Mouse (Mus musculus): ENCODE results near the gene Rundc1. TPM values are rescaled to one million over a fixed set of nuclear protein-coding genes. Genes with fewer than 3 reads are reported as not detected.
A peak's percentile ranks its signal among the peaks of the same experiment; 100 is the strongest.
"Not testable (repeated sequence)": the region's sequence is repeated elsewhere in the genome, so short reads cannot be mapped to it uniquely, and the experiment has no call there.

Gene Rundc1
- polyA plus RNA-seq, 3 experiments from 2014 or later: 6.7 to 7.2 (median 6.9) TPM

DNA sequence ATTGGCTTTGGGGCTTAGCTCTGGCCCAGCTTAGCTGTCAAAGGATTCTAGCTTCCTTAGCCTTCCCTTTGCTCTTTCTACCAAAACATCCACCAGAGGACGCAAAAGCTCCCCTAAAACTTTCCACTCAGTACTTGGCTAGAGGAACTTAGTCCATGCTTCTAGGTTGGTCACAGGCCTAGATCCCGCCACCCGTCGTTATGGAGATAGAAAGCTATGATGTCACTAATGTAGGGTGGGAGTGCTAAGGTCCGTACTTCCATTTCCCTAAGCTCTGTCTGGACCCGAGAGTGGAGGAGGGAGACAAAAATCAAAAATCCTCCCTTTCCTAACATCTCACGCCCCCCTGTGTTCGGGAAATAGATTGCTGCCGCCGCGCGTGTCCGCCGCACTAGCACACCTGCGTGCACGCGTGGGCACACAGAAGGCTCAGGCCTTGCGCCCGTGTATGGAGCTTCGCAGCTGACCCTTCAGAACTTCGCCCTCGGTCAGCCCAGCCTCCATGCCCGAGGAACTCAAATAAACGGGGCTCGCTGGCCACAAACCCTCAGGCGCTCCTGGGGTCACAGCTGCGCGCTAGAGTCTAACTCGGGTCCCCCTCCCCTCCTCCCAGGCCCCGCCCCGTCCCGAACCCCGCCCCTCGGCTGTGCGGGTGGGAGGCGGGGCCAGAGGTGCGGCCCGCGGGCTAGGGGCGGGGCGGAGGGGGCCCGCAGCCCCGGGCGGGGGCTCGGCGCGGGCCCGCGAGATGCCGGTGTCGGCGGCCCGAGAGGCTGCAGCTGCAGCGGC, 42.8 kb downstream of the Rundc1 start:
- peak; percentile 37 for ATAC-seq

- no peak for ATAC-seq
These were observed 43.4 kb downstream of the Rundc1 start for GRCm38 (mm10) chr11:101468263-101468688.

GRCm38 (mm10) chr11:101468731-101469130, 43.8 kb downstream of the Rundc1 start:
- ATAC-seq: no peak

- ATAC-seq: no peak
These were observed 44.3 kb downstream of the Rundc1 start for GRCm38 (mm10) chr11:101469155-101469554.

DNA sequence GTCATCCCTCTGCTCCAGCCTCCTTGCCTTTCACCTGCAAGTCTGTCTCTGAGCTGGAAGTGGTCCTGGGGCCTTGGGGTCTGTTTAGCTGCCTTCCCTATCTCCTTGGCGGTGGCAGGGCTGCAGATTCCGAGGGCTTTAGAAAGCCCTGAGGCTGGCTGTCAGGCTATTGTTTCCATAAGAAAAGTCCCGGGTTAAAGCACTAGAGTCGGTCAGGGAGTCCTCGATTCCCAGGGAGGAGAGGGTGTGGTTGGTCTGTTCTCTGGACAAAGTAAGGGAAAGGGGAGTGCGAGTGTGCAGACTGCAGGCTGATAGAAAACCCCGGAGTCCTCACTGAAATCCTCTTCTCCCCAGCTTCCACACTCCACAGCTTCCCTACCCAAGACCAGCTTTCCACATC, 45.3 kb downstream of the Rundc1 start:
- ATAC-seq: no peak

GRCm38 (mm10) chr11:101471926-101472325, 47.0 kb downstream of the Rundc1 start:
- no peak for ATAC-seq

GRCm38 (mm10) chr11:101472336-101472735, 47.5 kb downstream of the Rundc1 start:
- no peak for ATAC-seq

DNA sequence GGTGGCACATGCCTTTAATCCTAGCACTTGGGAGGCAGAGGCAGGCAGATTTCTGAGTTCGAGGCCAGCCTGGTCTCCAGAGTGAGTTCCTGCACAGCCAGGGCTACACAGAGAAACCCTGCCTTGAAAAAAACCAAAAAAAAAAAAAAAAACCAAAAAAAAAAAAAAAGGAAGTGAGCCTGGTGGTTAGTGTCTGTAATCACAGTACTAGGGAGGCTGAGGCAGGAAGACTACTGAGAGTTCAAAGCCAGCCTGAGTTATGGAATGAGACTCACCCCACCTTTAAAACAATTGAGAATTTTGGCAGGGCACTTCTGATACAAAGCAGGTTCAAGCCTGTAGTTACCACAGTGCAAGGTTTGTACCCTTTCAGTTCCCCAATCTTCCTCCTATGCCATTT, 48.8 kb downstream of the Rundc1 start:
- ATAC-seq: not testable (repeated sequence)

GRCm38 (mm10) chr11:101474298-101474697, 49.4 kb downstream of the Rundc1 start:
- ATAC-seq: no peak

- not testable (repeated sequence) for ATAC-seq
These were observed 51.5 kb downstream of the Rundc1 start for GRCm38 (mm10) chr11:101476361-101476760.

- no peak for ATAC-seq
These were observed 52.3 kb downstream of the Rundc1 start for GRCm38 (mm10) chr11:101477194-101477551.

GRCm38 (mm10) chr11:101477552-101478211, 52.8 kb downstream of the Rundc1 start:
- ATAC-seq: no peak

DNA sequence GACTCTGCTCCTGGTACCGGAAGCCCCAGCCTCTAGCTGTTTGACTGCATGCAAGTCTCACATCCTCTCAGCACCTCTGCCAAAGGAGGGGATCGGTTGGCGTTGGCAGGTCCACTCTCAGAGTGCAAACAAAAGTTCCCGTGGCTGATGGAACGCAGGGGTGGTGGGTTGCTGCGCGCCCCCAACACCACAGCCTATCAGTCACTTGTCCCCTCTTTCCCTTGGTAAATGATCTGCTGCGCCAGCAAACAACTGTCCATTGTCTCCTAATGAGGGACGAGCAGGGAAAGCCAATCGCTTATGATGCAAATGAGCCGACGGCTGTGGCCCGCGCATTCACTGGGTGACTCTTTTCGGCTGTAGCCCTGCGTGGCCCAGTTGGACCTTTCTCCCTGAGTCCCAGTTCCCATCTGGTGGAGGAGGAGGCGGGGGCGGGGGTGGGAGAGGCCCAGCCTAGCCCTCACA, 54.3 kb downstream of the Rundc1 start:
- ATAC-seq: no peak

DNA sequence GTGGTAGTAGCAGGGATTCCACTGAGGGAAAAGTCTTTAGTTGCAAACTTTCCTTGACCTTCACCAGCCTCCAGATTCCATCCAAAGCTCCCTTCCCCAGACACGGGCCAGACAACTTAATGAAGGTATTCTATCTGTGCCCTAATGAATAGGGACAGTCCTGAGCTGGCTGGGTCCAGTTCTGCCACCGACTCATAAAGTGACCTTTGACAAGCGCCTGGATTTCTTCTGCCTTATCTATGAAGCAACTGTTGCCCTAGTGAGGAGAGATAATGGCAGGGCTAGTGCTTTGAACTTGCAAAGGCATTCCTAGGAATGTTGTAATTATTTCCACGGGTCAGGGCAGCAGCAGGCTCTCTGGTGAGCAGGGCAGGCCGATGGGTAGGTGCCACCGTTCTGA, 56.0 kb downstream of the Rundc1 start:
- no peak for ATAC-seq

DNA sequence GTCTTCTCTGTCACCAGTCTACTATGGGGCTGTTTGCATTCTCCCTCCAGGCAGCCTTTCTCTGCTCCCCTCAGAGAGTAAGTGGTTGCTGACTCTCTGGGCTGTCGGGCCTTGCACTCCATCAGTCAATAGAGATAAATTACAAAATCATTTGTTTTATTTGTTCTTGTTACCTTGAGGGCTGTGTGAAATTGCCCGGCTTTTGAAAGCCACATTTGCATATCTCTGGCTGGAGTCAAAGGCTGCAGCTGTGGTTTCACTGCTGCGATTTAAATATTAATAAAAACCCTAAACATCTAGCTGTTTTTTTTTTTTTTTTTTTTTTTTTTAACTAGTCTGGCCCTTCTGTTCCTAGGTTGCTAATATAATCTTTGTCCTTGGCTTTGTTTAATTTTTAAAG, 58.9 kb downstream of the Rundc1 start:
- no peak for ATAC-seq

GRCm38 (mm10) chr11:101484245-101484644, 59.4 kb downstream of the Rundc1 start:
- ATAC-seq: no peak

DNA sequence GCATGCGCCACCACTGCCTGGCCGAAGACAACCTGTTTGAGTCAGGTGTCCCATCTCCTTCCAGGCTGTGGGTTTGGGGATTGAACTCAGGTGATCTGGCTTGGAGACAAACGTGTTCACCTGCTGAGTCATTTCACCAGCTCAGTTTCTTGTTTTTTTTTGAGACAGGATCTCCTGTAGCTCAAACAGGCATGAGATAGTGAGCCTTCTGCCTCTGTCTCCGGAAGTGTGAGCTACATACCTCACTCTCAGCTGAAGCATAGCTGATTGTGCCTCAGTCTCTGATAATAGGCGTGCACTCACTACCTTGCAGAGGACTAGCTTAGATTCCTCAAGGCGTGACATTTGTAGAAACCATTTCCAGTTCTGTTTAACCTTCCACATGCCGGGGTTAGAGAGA, 59.9 kb downstream of the Rundc1 start:
- ATAC-seq: no peak

Other genes with a start within 250 kb of the Rundc1 start
- under 1 TPM in 2 of 3 experiments, not detected in 1; 0.33 to 0.55 TPM for gene Ccr10, start 249.6 kb upstream of the Rundc1 start, polyA plus RNA-seq (2017; shearing (Covaris generic))
- gene Ezh1, start 198.6 kb upstream of the Rundc1 start, polyA plus RNA-seq (2017; shearing (Covaris generic)): 10 to 100 TPM; 38.0 to 70.6 (median 62.7) TPM
- not detected for gene Ramp2, start 179.1 kb upstream of the Rundc1 start, polyA plus RNA-seq (2017; shearing (Covaris generic))
- gene Vps25, start 171.4 kb upstream of the Rundc1 start, polyA plus RNA-seq (2017; shearing (Covaris generic)): 100 to 1,000 TPM; 134 to 144 (median 138) TPM
- gene Wnk4, start 164.5 kb upstream of the Rundc1 start, polyA plus RNA-seq (2017; shearing (Covaris generic)): 1 to 10 TPM in 1 of 3 experiments, under 1 TPM in 1, not detected in 1; 0.75 to 2.9 TPM
- 1 to 10 TPM in 1 of 3 experiments, under 1 TPM in 2; 0.63 to 1.2 (median 0.71) TPM for gene Cntd1, start 146.1 kb upstream of the Rundc1 start, polyA plus RNA-seq (2017; shearing (Covaris generic))
- gene Coa3, start 146.0 kb upstream of the Rundc1 start, polyA plus RNA-seq (2017; shearing (Covaris generic)): 100 to 1,000 TPM; 129 to 132 (median 131) TPM
- gene Becn1, start 122.8 kb upstream of the Rundc1 start, polyA plus RNA-seq (2017; shearing (Covaris generic)): 10 to 100 TPM; 62.1 to 87.3 (median 74.1) TPM
- 10 to 100 TPM; 25.8 to 37.6 (median 36.8) TPM for gene Psme3, start 108.9 kb upstream of the Rundc1 start, polyA plus RNA-seq (2017; shearing (Covaris generic))
- 10 to 100 TPM in 1 of 3 experiments, 1 to 10 TPM in 2; 2.5 to 12.3 (median 4.9) TPM for gene Aoc2, start 100.0 kb upstream of the Rundc1 start, polyA plus RNA-seq (2017; shearing (Covaris generic))
- gene Aoc3, start 94.5 kb upstream of the Rundc1 start, polyA plus RNA-seq (2017; shearing (Covaris generic)): not detected
- not detected for gene G6pc, start 57.5 kb upstream of the Rundc1 start, polyA plus RNA-seq (2017; shearing (Covaris generic))
- 10 to 100 TPM; 34.2 to 43.2 (median 40.5) TPM for gene Aarsd1, start 7.5 kb upstream of the Rundc1 start, polyA plus RNA-seq (2017; shearing (Covaris generic))
- gene Gm27029, start 289 bp upstream of the Rundc1 start, polyA plus RNA-seq (2017; shearing (Covaris generic)): 1 to 10 TPM in 1 of 3 experiments, under 1 TPM in 2; 0.46 to 1.3 (median 0.57) TPM
- gene Ptges3l, start 248 bp downstream of the Rundc1 start, polyA plus RNA-seq (2017; shearing (Covaris generic)): 1 to 10 TPM; 1.6 to 2.2 (median 2.1) TPM
- gene Rpl27, start 17.2 kb downstream of the Rundc1 start, polyA plus RNA-seq (2017; shearing (Covaris generic)): 100 to 1,000 TPM; 523 to 733 (median 603) TPM
- gene Ifi35, start 23.3 kb downstream of the Rundc1 start, polyA plus RNA-seq (2017; shearing (Covaris generic)): 100 to 1,000 TPM; 143 to 171 (median 153) TPM
- not detected for gene Rnd2, start 39.9 kb downstream of the Rundc1 start, polyA plus RNA-seq (2017; shearing (Covaris generic))
- 1 to 10 TPM; 1.7 to 2.5 (median 1.9) TPM for gene Vat1, start 41.1 kb downstream of the Rundc1 start, polyA plus RNA-seq (2017; shearing (Covaris generic))
- gene Brca1, start 126.9 kb downstream of the Rundc1 start, polyA plus RNA-seq (2017; shearing (Covaris generic)): 10 to 100 TPM in 1 of 3 experiments, 1 to 10 TPM in 2; 2.8 to 13.3 (median 3.8) TPM
- gene Nbr1, start 127.1 kb downstream of the Rundc1 start, polyA plus RNA-seq (2017; shearing (Covaris generic)): 10 to 100 TPM; 53.2 to 76.6 (median 56.5) TPM
- gene Tmem106a, start 157.2 kb downstream of the Rundc1 start, polyA plus RNA-seq (2017; shearing (Covaris generic)): 10 to 100 TPM; 15.6 to 19.0 (median 16.8) TPM
- under 1 TPM in 2 of 3 experiments, not detected in 1; 0.49 to 0.62 TPM for gene Gm11634, start 174.2 kb downstream of the Rundc1 start, polyA plus RNA-seq (2017; shearing (Covaris generic))
- 10 to 100 TPM; 74.3 to 80.3 (median 78.1) TPM for gene Rdm1, start 202.1 kb downstream of the Rundc1 start, polyA plus RNA-seq (2017; shearing (Covaris generic))
- 1 to 10 TPM in 1 of 3 experiments, under 1 TPM in 1, not detected in 1; 0.40 to 1.6 TPM for gene Arl4d, start 240.5 kb downstream of the Rundc1 start, polyA plus RNA-seq (2017; shearing (Covaris generic))